Mouse (Mus musculus) CD4-positive, CD25-positive, alpha-beta regulatory T cell, adult 2 months (primary cell): ENCODE measurements around the gene Timp4.
"Not testable (repeated sequence)": the region's sequence is repeated elsewhere in the genome, so short reads cannot be mapped to it uniquely, and the experiment has no call there.

Experiments used
- DNase-seq: peaks from one replicate; pipeline ENCODE4 v3.0.0-alpha.2; 2012; ENCODE audit warnings: low read depth, low spot score

Timp4 gene

GRCm38 (mm10) chr6:115255171-115255570 lies 3.2 kb upstream of the Timp4 start:
- no peak for DNase-seq

- no peak for DNase-seq
These were observed 447 bp downstream of the Timp4 start for GRCm38 (mm10) chr6:115251531-115251985.

- DNase-seq: no peak
These were observed 6.4 kb downstream of the Timp4 start for GRCm38 (mm10) chr6:115245500-115246058.

- DNase-seq: no peak
These were observed 7.8 kb downstream of the Timp4 start for GRCm38 (mm10) chr6:115244222-115244621.

- DNase-seq: no peak
These were observed 10.1 kb downstream of the Timp4 start for GRCm38 (mm10) chr6:115241939-115242338.

GRCm38 (mm10) chr6:115241131-115241699 lies 10.8 kb downstream of the Timp4 start:
- DNase-seq: no peak

GRCm38 (mm10) chr6:115240431-115240830 lies 11.6 kb downstream of the Timp4 start:
- DNase-seq: not testable (repeated sequence)

GRCm38 (mm10) chr6:115239335-115239734 lies 12.7 kb downstream of the Timp4 start:
- DNase-seq: no peak

- no peak for DNase-seq
These were observed 13.7 kb downstream of the Timp4 start for GRCm38 (mm10) chr6:115238031-115239027.

- DNase-seq: no peak
These were observed 19.4 kb downstream of the Timp4 start for GRCm38 (mm10) chr6:115232562-115232961.

GRCm38 (mm10) chr6:115231836-115232235 lies 20.2 kb downstream of the Timp4 start:
- DNase-seq: no peak

GRCm38 (mm10) chr6:115230557-115230956 lies 21.4 kb downstream of the Timp4 start:
- no peak for DNase-seq

GRCm38 (mm10) chr6:115227529-115227928 lies 24.5 kb downstream of the Timp4 start:
- DNase-seq: peak; percentile 85

- no peak for DNase-seq
These were observed 25.0 kb downstream of the Timp4 start, which contains the start of gene Gm17482 for GRCm38 (mm10) chr6:115227043-115227442. Gene Gm17482 (plus strand): TSS chr6:115227343.

GRCm38 (mm10) chr6:115225519-115225918 lies 26.5 kb downstream of the Timp4 start:
- DNase-seq: no peak

GRCm38 (mm10) chr6:115221215-115221641 lies 30.8 kb downstream of the Timp4 start:
- DNase-seq: no peak

GRCm38 (mm10) chr6:115213129-115213528 lies 38.9 kb downstream of the Timp4 start:
- DNase-seq: no peak

- no peak for DNase-seq
These were observed 39.7 kb downstream of the Timp4 start for GRCm38 (mm10) chr6:115212132-115212903.

- no peak for DNase-seq
These were observed 41.2 kb downstream of the Timp4 start for GRCm38 (mm10) chr6:115210820-115211219.

GRCm38 (mm10) chr6:115210187-115210586 lies 41.8 kb downstream of the Timp4 start:
- DNase-seq: no peak

GRCm38 (mm10) chr6:115203029-115203428 lies 49.0 kb downstream of the Timp4 start:
- peak; percentile 5 for DNase-seq
